Mouse (Mus musculus) embryonic facial prominence, embryonic 14.5 days (tissue): Measurements from ENCODE around the gene Zfp704. TPM values are rescaled to one million over a fixed set of nuclear protein-coding genes. Genes with fewer than 3 reads are reported as not detected.

Experiments used
- ATAC-seq: fragments of 200-750 bp; cut with Nextera tagmentation; 2 replicates; pipeline ENCODE4 v1.8.0; 2017; ENCODE audit warnings: low read depth, moderate number of reproducible peaks, moderate TSS enrichment
- DNase-seq: peaks from one replicate; pipeline ENCODE4 v3.0.0-alpha.2; 2015; ENCODE audit warnings: low spot score
- H3K27ac ChIP-seq: fragments of 300-500 bp; sonication (generic); replicated peaks from 2 replicates; pipeline ENCODE4 v1.5.1; 2014; ENCODE audit warnings: low read depth, mild to moderate bottlenecking, low read length, moderate library complexity
- H3K27me3 ChIP-seq: fragments of 300-500 bp; sonication (generic); replicated peaks from 2 replicates; pipeline ENCODE4 v1.6.1; 2014; ENCODE audit warnings: low read length; ENCODE audit not compliant: control insufficient read depth, insufficient read depth
- H3K36me3 ChIP-seq: fragments of 300-500 bp; sonication (generic); 2 replicates; pipeline ENCODE4 v1.6.1; 2014; ENCODE audit warnings: low read length, mixed read lengths; ENCODE audit not compliant: control insufficient read depth, insufficient read depth
- H3K4me1 ChIP-seq: fragments of 300-500 bp; sonication (generic); 2 replicates; pipeline ENCODE4 v1.6.1; 2014; ENCODE audit warnings: antibody characterized with exemption, low read length; ENCODE audit not compliant: control insufficient read depth, insufficient read depth
- H3K4me2 ChIP-seq: fragments of 300-500 bp; sonication (generic); 2 replicates; pipeline ENCODE4 v1.6.1; 2014; ENCODE audit warnings: low read depth, mild to moderate bottlenecking, low read length, moderate library complexity, mixed read lengths
- H3K4me3 ChIP-seq: fragments of 300-500 bp; sonication (generic); 2 replicates; pipeline ENCODE4 v1.5.1; 2014; ENCODE audit warnings: low read depth, mild to moderate bottlenecking, low read length
- H3K9ac ChIP-seq: fragments of 300-500 bp; sonication (generic); 2 replicates; pipeline ENCODE4 v1.6.1; 2014; ENCODE audit warnings: low read depth, mild to moderate bottlenecking, low read length, moderate library complexity, mixed read lengths
- H3K9me3 ChIP-seq: fragments of 300-500 bp; sonication (generic); 2 replicates; pipeline ENCODE4 v1.6.1; 2016; ENCODE audit warnings: low read length; ENCODE audit not compliant: control insufficient read depth
- WGBS: fragments of 180-500 bp; shearing (Covaris S2); extraction: QIAGEN DNeasy Blood & Tissue Kit; methylation state at CpG from one replicate; pipeline ENCODE4 v1.1.7; 2014; 5-methylcytosine and 5-hydroxymethylcytosine counted together
- polyA plus RNA-seq: library from polyadenylated mRNA; unstranded; fragments of >200 nt; fragmentation: Nextera tagmentation; extraction: Ambion mirVana; gene quantifications from 2 replicates; pipeline ENCODE4 v1.2.1, GENCODE M21; 2014

The Zfp704 gene
- polyA plus RNA-seq, 1 experiment from 2014 or later: 11.7 TPM

DNA sequence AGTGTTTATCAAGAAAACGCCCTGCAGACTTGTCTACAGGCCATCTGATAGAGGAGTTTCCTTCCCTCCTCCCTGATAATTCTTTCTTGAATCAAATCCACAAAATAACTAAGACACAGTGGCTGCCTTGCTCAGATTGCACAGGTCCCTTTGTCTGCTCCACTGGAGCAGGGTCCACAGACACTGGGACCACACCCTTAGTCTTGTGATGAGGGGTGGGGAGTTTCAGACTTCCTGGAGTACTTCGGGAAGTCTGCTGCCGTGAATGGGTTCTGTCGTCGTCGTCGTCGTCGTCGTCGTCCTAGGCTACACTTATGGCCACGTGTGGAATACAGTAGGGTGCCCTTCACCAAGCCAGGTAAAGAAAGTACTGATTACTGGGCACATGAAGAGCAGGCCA is 4.8 kb upstream of the Zfp704 start:
- Histone ChIP-seq H3K4me3 (no peak overlapping the region), H3K4me2 (no peak overlapping the region), H3K9ac (no peak overlapping the region), H3K27me3 (no peaks in the 10 kb centered on the region; the same call in 1 of the 2 replicates), H3K36me3 (no peaks in the 10 kb centered on the region), H3K4me1 (peaks cover 14% of the 10 kb centered on the region), H3K9me3 (no peaks in the 10 kb centered on the region), H3K27ac (no peak overlapping the region)
- WGBS: 59% methylated on average over 12 of the region's 12 CpGs
- DNase-seq (no peak), ATAC-seq (no peak)

GRCm38 (mm10) chr3:9614011-9614410 is 4.1 kb upstream of the Zfp704 start:
- Histone ChIP-seq H3K36me3 (no peaks in the 10 kb centered on the region), H3K27ac (no peak overlapping the region), H3K4me3 (no peak overlapping the region), H3K4me1 (peaks cover 14% of the 10 kb centered on the region), H3K9me3 (no peaks in the 10 kb centered on the region), H3K9ac (no peak overlapping the region), H3K4me2 (no peak overlapping the region), H3K27me3 (no peaks in the 10 kb centered on the region; the same call in 1 of the 2 replicates)
- DNase-seq (no peak), ATAC-seq (no peak)
- 74% methylated on average over 8 of the region's 8 CpGs for WGBS

- H3K4me1 ChIP-seq: peaks cover 25% of the 10 kb centered on the region
- WGBS: 55% methylated on average over 4 of the region's 4 CpGs
Measured at GRCm38 (mm10) chr3:9611226-9611625, 1.3 kb upstream of the Zfp704 start.

GRCm38 (mm10) chr3:9610426-9610825 is 541 bp upstream of the Zfp704 start:
- Histone ChIP-seq H3K27ac (peak overlapping the region; percentile 95; the same call in 1 of the 2 replicates), H3K27me3 (no peaks in the 10 kb centered on the region; the same call in 1 of the 2 replicates), H3K4me3 (peak overlapping the region; percentile 86), H3K36me3 (no peaks in the 10 kb centered on the region), H3K4me2 (peak overlapping the region; percentile 74; the same call in 1 of the 2 replicates), H3K4me1 (peaks cover 28% of the 10 kb centered on the region), H3K9ac (peak overlapping the region; percentile 83; the same call in 1 of the 2 replicates), H3K9me3 (no peaks in the 10 kb centered on the region)
- no peak for DNase-seq
- WGBS: 77% methylated on average over 2 of the region's 2 CpGs
- no peak for ATAC-seq

More at GRCm38 (mm10) chr3:9611226-9611625, 1.3 kb upstream of the Zfp704 start:
- H3K36me3 ChIP-seq: no peaks in the 10 kb centered on the region
- H3K27ac ChIP-seq: no peak overlapping the region
- ATAC-seq: no peak
- no peak for DNase-seq
- no peak overlapping the region for H3K4me2 ChIP-seq
- no peak overlapping the region for H3K4me3 ChIP-seq
- no peak overlapping the region for H3K9ac ChIP-seq
- no peaks in the 10 kb centered on the region for H3K9me3 ChIP-seq
- no peaks in the 10 kb centered on the region; the same call in 1 of the 2 replicates for H3K27me3 ChIP-seq

- Histone ChIP-seq H3K4me1 (peaks cover 25% of the 10 kb centered on the region), H3K27me3 (no peaks in the 10 kb centered on the region; the same call in 1 of the 2 replicates)
- peak; percentile 33 for DNase-seq
Measured at GRCm38 (mm10) chr3:9608906-9609580, 842 bp downstream of the Zfp704 start.

DNA sequence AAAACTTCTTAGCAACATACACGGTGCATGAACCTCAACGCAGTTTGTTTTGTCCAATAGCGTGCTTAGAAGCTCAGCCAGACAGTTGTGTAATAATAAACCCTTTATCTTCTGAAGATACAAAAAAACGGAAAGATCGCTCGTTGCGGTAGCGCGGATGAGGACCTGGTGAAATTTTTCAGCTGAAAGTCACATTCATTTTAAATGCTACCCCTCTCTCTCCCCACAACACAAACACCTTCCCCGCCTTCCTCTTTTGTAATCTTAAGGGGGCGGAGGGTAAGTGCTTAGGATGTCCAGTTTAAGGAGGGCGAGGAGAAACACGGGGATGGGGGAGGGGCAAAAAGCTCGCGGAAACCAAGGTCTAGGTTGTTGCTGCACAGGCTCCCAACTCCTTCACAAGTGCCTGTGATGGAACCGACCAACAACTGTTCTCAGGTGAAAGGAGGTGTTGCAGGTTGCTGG is 1.4 kb downstream of the Zfp704 start:
- ATAC-seq (peak; percentile 6; the same call in 1 of the 2 replicates), DNase-seq (peak; percentile 79)

More at GRCm38 (mm10) chr3:9608906-9609580, 842 bp downstream of the Zfp704 start:
- WGBS: 0% methylated on average over 42 of the region's 94 CpGs
- Histone ChIP-seq H3K4me3 (peak overlapping the region; percentile 86), H3K4me2 (peak overlapping the region; percentile 74), H3K27ac (peak overlapping the region; percentile 95), H3K9ac (peak overlapping the region; percentile 83), H3K36me3 (no peaks in the 10 kb centered on the region), H3K9me3 (no peaks in the 10 kb centered on the region)
- ATAC-seq: peak; percentile 19

DNA sequence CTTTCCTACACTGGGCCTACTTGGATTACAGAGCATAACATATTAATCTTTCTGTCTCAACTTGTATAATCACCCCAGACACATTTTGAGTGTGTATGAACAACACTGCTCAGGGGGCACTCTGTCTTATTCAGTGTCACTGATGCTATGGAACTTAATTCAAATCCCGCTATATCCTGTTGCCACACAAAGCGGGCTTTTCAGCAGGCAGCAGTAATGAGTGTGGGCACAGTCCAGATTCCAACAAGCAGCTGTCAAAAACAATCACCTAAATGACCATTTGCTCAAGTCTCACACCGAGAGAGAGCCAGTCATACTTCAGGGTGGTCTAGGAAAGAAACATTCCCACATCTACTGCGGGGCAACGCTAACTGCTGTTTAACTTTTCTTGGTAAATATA is 2.2 kb downstream of the Zfp704 start:
- Histone ChIP-seq H3K27ac (no peak overlapping the region), H3K9me3 (no peaks in the 10 kb centered on the region), H3K27me3 (no peaks in the 10 kb centered on the region; the same call in 1 of the 2 replicates), H3K36me3 (no peaks in the 10 kb centered on the region), H3K4me1 (peaks cover 30% of the 10 kb centered on the region), H3K4me2 (peak overlapping the region; percentile 74), H3K9ac (no peak overlapping the region), H3K4me3 (peak overlapping the region; percentile 86; the same call in 1 of the 2 replicates)
- peak; percentile 10; the same call in 1 of the 2 replicates for ATAC-seq
- WGBS: 45% methylated on average over 5 of the region's 5 CpGs
- DNase-seq: peak; percentile 84

More for the DNA sequence above, 1.4 kb downstream of the Zfp704 start:
- Histone ChIP-seq H3K4me1 (peaks cover 30% of the 10 kb centered on the region), H3K36me3 (no peaks in the 10 kb centered on the region), H3K4me3 (peak overlapping the region; percentile 86), H3K4me2 (peak overlapping the region; percentile 74), H3K27me3 (no peaks in the 10 kb centered on the region; the same call in 1 of the 2 replicates), H3K9me3 (no peaks in the 10 kb centered on the region), H3K9ac (peak overlapping the region; percentile 83), H3K27ac (peak overlapping the region; percentile 95; the same call in 1 of the 2 replicates)
- under 1% methylated on average over 16 of the region's 16 CpGs for WGBS

GRCm38 (mm10) chr3:9605784-9606706 is 3.8 kb downstream of the Zfp704 start:
- H3K9ac ChIP-seq: peak overlapping the region; percentile 9; the same call in 1 of the 2 replicates

More at GRCm38 (mm10) chr3:9605784-9606706, 3.8 kb downstream of the Zfp704 start:
- Histone ChIP-seq H3K4me1 (peaks cover 32% of the 10 kb centered on the region), H3K27me3 (no peaks in the 10 kb centered on the region), H3K9me3 (no peaks in the 10 kb centered on the region), H3K4me2 (no peak overlapping the region), H3K27ac (no peak overlapping the region), H3K4me3 (no peak overlapping the region), H3K36me3 (no peaks in the 10 kb centered on the region)
- ATAC-seq (no peak), DNase-seq (no peak)
- WGBS: 38% methylated on average over 11 of the region's 11 CpGs
